Mouse (Mus musculus) heart, adult 2 months (tissue): ENCODE measurements around the gene Gmppb. TPM values are rescaled to one million over a fixed set of nuclear protein-coding genes. Genes with fewer than 3 reads are reported as not detected.
A peak's percentile ranks its signal among the peaks of the same experiment; 100 is the strongest.

Experiments
- DNase-seq, 2 experiments: peaks; one replicate each; pipeline ENCODE4 v3.0.0; 2021
- H3K27ac ChIP-seq: fragments of 200-600 bp; 2 replicates; pipeline ENCODE4 v1.8.1; 2022
- H3K27me3 ChIP-seq: fragments of 200-500 bp; 2 replicates; pipeline ENCODE4 v1.6.1; 2012; ENCODE audit warnings: mild to moderate bottlenecking, low read length, inconsistent platforms, mixed read lengths; ENCODE audit not compliant: control insufficient read depth, insufficient read depth
- H3K36me3 ChIP-seq: fragments of 200-500 bp; 2 replicates; pipeline ENCODE4 v1.6.1; 2012; ENCODE audit warnings: low read length, inconsistent platforms; ENCODE audit not compliant: control insufficient read depth, insufficient read depth
- H3K4me1 ChIP-seq: fragments of 200-500 bp; 2 replicates; pipeline ENCODE4 v1.6.1; 2011; ENCODE audit warnings: low read length; ENCODE audit not compliant: control insufficient read depth, insufficient read depth
- H3K4me3 ChIP-seq: fragments of 200-600 bp; 2 replicates; pipeline ENCODE4 v1.8.1; 2022
- H3K79me2 ChIP-seq: fragments of 200-500 bp; replicated peaks from 2 replicates; pipeline ENCODE4 v1.6.1; 2012; ENCODE audit warnings: mild to moderate bottlenecking, inconsistent platforms, low read length, moderate library complexity, mixed read lengths; ENCODE audit not compliant: control insufficient read depth, insufficient read depth
- H3K9ac ChIP-seq: fragments of 200-500 bp; 2 replicates; pipeline ENCODE4 v1.6.1; 2012; ENCODE audit warnings: low read depth, mild to moderate bottlenecking, control low read depth, inconsistent platforms, low read length, mixed read lengths
- CTCF ChIP-seq: fragments of 200-600 bp; IDR thresholded peaks from 2 replicates; pipeline ENCODE4 v1.8.1; 2022; ENCODE audit warnings: antibody characterized with exemption, mild to moderate bottlenecking, moderate library complexity
- EP300 ChIP-seq: fragments of 200-500 bp; IDR thresholded peaks from 2 replicates; pipeline ENCODE4 v1.6.1; 2011; ENCODE audit warnings: low read depth, low read length, control low read depth; ENCODE audit not compliant: insufficient read depth
- POLR2A ChIP-seq: fragments of 200-500 bp; IDR thresholded peaks from 2 replicates; pipeline ENCODE4 v1.6.1; 2011; ENCODE audit warnings: mild to moderate bottlenecking, low read depth, low read length, control low read depth; ENCODE audit not compliant: insufficient read depth
- WGBS: fragments of 180-500 bp; shearing (Covaris S2); methylation state at CpG from one replicate; pipeline ENCODE4 v1.1.7; 2018; 5-methylcytosine and 5-hydroxymethylcytosine counted together
- intact Hi-C: fragments of 180-260 bp; cut with DNase I; formaldehyde crosslinking; loops from one replicate; pipeline ENCODE4 v1.15.1; 2025
- polyA plus RNA-seq: library from polyadenylated mRNA; depleted of rRNA; stranded (reverse); fragments of >200 nt; gene quantifications from 2 replicates; pipeline ENCODE4 v1.2.3, GENCODE M21; 2012
- total RNA-seq, 2 experiments: library from RNA; stranded (reverse); gene quantifications; 2 replicates each; pipeline ENCODE4 v1.2.3; 2021

Gene Gmppb
- total and polyA plus RNA-seq, 3 experiments = 9.6 to 10.2 (median 10.1) TPM

GRCm38 (mm10) chr9:108027867-108028266 lies 21.2 kb upstream of the Gmppb start:
- Histone ChIP-seq H3K27me3 (no peaks in the 10 kb centered on the region), H3K79me2 (peaks cover 2% of the 10 kb centered on the region; the same call in 1 of the 2 replicates), H3K4me3 (no peak overlapping the region), H3K9ac (no peak overlapping the region), H3K4me1 (no peaks in the 10 kb centered on the region), H3K27ac (no peak overlapping the region), H3K36me3 (peaks cover 5% of the 10 kb centered on the region)
- TF ChIP-seq POLR2A = no peak
- no peak for TF ChIP-seq EP300
- peak; percentile 28; the same call in 1 of the 2 replicates for TF ChIP-seq CTCF
- DNase-seq = no peak
- WGBS = 98% methylated on average over 3 of the region's 3 CpGs
- intact Hi-C loops = no loop called here

- Histone ChIP-seq H3K27ac (no peak overlapping the region), H3K79me2 (no peaks in the 10 kb centered on the region), H3K36me3 (peaks cover 2% of the 10 kb centered on the region; the same call in 1 of the 2 replicates), H3K27me3 (no peaks in the 10 kb centered on the region), H3K4me3 (no peak overlapping the region), H3K4me1 (no peaks in the 10 kb centered on the region), H3K9ac (no peak overlapping the region)
- DNase-seq = no peak
- TF ChIP-seq CTCF = no peak
- TF ChIP-seq POLR2A = no peak
- no peak for TF ChIP-seq EP300
- 87% methylated on average over 5 of the region's 5 CpGs for WGBS
- intact Hi-C loops = no loop called here
Observed at GRCm38 (mm10) chr9:108032126-108032525, 16.9 kb upstream of the Gmppb start.

DNA sequence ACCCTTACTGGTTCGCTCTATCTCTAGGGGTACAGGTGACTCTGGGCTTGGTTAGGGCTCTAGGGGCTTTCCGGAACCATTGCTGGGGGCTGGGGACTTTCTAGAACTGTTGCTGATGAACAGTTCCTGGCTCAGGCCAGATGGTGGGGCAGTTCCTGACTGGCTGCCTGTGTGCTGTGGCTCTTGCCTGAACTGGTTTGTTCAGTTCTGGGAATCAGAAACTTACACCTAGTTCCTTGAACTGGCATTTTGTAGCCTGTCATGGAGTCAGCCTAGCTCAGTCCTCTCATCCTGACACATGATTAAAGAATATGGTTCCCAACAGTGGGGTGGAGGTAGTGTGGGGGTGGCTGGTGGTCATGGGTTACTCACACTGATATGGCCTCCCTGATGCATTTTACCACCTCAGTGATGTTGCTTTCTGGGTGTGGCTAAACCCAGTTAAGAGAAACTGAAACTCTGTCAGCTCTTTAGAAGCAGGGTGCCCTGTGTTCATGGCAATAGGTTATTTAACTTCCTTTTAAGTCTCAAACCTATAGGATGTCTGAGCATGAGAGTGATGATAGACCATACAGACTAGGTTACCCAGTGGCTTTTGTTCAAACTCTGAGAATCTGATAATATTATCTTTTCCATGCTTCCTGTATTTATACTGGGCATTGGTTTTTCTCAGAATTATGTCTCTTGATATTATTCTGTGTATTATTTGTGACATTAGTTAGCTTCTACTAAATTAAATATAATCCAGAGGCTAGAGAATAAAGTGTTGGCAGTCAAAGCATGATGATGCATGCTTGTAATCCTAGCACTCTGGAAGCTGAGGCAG lies 13.5 kb upstream of the Gmppb start:
- TF ChIP-seq CTCF (no peak), POLR2A (no peak), EP300 (no peak)
- Histone ChIP-seq H3K9ac (no peak overlapping the region), H3K79me2 (no peaks in the 10 kb centered on the region), H3K27ac (no peak overlapping the region), H3K36me3 (no peaks in the 10 kb centered on the region), H3K4me3 (no peak overlapping the region), H3K27me3 (no peaks in the 10 kb centered on the region), H3K4me1 (no peaks in the 10 kb centered on the region)
- intact Hi-C loops = loop anchor here (2.0 kb wide), 1 partner anchor 79 kb away; no protein-coding TSS in a partner anchor
- WGBS = 97% methylated on average over 2 of the region's 2 CpGs
- no peak for DNase-seq

DNA sequence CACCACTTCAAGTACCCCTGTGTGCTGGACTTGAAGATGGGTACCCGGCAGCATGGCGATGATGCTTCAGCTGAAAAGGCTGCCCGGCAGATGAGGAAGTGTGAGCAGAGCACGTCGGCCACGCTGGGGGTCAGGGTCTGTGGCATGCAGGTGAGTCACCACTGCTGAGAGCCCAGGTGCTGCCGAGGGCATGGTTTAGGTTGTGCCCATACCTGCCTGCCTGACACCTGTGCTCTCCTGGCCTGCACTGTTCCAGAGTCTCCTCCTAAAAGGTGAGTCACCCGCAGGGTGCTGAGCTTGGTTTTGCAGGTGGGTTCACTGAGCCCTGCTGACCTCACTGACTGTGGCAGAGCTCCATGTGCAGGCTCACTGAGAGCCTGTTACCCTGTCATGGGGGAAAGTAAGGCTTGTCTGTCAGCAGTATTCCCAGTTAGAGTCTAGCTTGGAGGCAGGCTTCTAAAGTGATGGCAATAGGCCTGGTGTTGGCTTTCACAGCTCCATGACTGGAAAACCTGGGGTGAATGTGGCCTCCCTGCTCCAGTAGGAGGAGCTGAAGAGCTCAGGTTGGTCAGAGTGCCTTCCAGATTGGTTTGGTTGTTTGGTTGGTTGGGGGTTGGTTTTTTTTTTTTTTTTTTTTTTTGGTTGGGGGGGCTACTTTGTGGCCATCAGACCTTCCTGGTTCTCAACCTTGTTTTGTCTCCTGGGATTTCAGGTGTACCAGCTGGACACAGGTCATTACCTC lies 4.1 kb upstream of the Gmppb start:
- Histone ChIP-seq H3K4me1 (peaks cover 3% of the 10 kb centered on the region), H3K27me3 (no peaks in the 10 kb centered on the region), H3K27ac (no peak overlapping the region), H3K4me3 (no peak overlapping the region), H3K79me2 (no peaks in the 10 kb centered on the region), H3K36me3 (no peaks in the 10 kb centered on the region), H3K9ac (no peak overlapping the region)
- intact Hi-C loops = no loop called here
- TF ChIP-seq CTCF (peak; percentile 29), EP300 (no peak)
- peak in 1 of 2 experiments; percentile 15 for DNase-seq
- 96% methylated on average over 8 of the region's 8 CpGs for WGBS

- H3K79me2 ChIP-seq = no peaks in the 10 kb centered on the region
- no peaks in the 10 kb centered on the region for H3K36me3 ChIP-seq
- 83% methylated on average over 4 of the region's 4 CpGs for WGBS
- no peak overlapping the region for H3K4me3 ChIP-seq
- TF ChIP-seq EP300 (no peak), CTCF (no peak), POLR2A (no peak)
- no peak overlapping the region for H3K27ac ChIP-seq
- H3K4me1 ChIP-seq = peaks cover 3% of the 10 kb centered on the region
- H3K27me3 ChIP-seq = no peaks in the 10 kb centered on the region
- intact Hi-C loops = no loop called here
- DNase-seq = peak; percentile 3 to 16
- no peak overlapping the region for H3K9ac ChIP-seq
Observed at GRCm38 (mm10) chr9:108046582-108046981, 2.5 kb upstream of the Gmppb start.
